Mouse (Mus musculus) spleen, postnatal 14 days (tissue): ENCODE results near the gene Topbp1.
A peak's percentile ranks its signal among the peaks of the same experiment; 100 is the strongest.
"Not testable (repeated sequence)": the region's sequence is repeated elsewhere in the genome, so short reads cannot be mapped to it uniquely, and the experiment has no call there.

Experiments used
- DNase-seq, 2 experiments: peaks; one replicate each; pipeline ENCODE4 v3.0.0; 2021 to 2022; ENCODE audit warnings: low spot score in 2 of 2

Topbp1 gene

DNA sequence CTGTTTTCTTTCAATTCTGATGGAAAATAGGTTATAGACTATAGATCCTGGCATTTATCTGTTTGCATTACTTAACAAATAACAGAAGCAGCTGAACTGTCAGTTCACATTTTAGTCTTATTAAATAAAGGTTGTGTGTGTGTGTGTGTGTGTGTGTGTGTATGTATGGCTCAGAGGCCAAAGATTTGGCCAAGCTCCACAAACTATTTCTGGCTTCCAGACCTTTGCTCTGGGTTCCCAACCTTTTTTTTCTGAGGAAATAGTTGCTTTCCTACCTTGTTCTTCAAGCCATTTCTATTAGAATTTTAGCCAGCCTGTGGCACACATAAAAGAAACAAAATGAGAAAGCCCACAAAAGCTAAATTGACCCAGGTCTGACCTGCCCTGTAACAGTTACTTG is 43.8 kb downstream of the Topbp1 start:
- DNase-seq, result no peak

DNA sequence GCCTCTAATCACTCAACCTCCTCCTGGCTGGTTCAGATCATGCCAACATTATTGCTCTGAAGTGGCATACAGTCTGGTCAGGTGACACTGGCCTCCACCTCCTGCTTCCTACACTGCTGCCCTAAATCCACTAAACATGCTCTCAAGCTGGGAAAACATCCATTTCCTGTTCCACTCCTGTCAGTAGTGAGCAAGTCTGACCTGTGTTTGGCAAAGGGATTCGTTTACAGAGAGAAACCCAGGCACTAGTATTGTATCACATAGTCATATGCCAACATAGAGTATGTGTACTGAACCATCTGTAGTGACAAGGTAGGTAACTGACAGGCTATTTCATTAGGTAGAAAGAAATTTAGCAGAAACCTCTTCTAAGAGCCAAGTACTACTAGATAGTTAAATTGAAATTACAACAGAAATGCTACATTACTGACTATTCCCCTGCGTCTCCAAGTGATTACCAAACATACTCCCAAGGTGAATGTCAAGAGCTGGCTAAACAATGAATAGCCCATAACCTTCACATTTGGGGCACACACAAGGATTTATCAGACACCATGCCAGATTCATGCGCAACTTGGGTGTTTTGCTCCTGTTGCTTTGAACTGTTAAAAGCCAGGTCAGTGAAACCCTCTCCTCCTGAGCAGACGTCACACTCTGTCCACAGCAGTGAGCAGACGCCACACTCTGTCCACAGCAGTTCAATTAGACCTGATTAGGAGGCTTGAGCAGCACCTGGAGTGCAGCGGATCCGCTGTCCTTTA is 48.7 kb downstream of the Topbp1 start:
- DNase-seq, result not testable (repeated sequence)

DNA sequence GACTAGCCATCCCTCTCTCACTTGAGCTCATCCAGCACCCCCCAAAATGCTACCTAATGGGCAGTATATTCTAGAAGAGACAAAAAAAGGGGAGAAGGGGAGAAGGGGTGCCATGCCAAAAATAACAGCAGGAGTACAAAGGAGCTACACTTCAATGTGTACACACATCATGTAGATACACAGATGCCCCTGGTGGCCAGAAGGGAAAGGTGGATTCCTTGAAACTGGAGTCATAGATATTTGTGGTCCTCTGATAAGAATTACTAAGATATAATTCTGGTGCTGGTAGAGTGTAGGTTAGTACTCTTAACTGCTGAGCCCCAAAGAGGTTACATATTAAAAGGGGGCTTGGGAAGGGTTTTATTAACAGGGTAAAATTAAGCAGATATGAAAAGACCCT is 52.9 kb downstream of the Topbp1 start:
- no peak for DNase-seq

DNA sequence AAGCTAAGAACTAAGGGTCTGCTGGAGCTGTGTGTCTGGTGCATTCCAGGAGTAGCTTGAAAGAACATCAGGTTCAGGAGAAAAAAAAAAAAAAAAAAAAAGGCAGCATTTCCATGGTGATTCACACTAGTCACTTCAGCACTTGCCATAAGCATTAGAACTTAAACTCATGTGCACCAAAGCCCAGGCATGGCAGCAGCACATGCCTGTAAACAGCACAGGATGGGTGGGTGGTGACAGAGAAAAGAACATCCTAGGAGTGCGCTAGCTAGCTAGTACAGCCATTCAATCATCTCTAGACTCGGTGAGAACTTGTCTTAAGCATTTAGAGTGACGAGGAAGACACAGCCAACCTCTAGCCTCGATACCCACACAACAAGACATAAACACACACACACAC is 53.5 kb downstream of the Topbp1 start:
- no peak for DNase-seq

DNA sequence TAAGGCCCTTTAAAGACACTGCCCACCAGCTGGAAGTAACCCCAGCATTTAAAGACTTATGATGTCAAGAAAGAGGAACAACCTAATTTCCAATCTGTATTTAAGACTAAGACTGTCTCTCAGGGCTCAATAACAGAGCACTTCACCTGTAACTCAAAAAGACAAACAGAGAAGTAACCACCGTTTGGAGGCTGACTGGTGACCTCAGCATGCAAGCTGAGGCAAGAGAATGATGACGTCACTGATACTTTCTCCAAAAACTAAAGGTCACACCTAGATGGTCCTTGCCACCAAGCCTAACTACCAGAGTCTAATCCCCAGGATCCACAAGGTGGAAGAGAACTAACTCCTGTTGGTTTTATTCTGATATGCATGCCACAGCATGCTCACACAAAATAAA is 55.6 kb downstream of the Topbp1 start:
- DNase-seq, result no peak

DNA sequence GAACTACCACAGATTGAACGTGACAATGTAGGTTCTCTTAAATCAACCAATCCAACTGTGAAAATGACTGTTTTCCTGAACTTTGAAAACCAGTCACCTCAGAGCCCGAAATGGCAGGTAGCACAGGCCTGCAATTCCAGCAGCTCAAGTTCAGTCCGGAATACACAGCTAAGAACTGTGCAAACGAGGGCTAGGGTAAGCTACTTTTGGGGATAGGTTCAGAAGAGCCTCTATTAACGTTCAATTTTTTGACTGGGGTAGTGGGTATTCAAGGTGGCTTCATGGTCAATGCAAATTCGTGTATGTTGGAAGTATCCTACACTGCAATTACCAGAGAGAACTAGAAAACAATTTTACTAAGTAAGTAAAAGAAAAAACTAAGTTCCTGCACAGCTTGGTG is 58.1 kb downstream of the Topbp1 start:
- DNase-seq, result no peak

DNA sequence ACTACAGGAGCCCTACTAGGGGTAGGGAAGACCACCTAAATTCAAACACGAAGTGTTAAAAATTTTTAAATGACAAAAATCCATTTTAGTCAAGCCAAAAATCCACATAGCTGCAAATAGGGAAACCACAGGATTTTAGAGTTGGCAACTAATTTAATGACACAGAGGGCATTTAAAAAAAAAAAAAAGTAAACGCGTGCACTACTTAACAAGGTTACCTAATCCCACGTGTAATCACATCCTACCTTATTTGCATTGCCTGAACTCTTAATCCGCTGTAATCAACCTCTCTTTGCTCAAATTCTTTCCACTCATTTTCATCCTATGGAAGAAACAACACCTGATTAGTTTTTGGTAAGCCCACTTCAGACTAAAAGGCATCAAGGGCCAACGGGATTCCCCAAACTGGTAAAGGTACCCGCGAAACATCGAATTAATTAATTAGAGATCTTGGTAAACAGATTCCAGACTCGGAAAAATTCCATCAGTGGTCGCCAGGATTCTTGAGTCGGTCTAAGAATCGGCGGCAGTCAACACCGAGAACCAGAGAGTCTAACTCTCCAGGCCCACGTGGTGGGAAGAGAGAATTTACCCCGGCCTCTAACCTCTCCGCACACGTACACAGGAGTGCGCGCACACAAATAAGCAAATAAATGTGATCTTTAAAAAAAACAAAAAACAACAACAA is 58.9 kb downstream of the Topbp1 start:
- DNase-seq, result no peak

DNA sequence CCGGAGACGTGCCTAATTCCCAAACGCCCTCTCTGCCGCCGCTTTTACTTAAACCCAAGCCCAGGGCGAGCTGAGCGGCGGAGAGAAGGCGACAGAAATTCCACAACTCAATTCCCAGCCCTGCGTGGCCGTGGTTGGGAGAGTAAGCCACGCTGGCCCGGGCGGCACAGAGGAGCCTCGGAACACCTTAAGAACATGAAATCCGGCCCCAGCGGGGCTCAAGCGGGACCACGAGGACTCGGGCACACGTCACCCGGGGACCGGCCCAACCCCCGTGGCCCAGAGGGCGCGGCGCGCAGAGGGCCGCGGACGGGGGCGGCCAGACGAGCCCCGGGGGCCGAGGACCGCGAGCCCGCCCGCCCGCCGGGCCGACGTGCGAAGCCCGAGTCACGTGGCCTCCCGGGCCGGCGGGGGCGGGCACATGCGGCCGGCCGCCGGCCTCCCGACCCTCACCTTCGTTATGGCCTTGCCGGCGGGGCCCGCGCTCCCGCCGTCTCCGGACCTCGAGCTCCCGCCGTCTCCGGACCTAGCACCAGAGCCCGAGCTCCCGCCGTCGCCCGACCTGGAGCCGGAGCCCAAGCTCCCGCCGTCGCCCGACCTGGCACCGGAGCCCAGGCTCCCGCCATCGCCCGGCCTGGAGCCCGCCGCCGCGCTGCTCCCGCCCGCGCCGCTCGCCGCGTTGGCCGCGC is 59.7 kb downstream of the Topbp1 start:
- DNase-seq, result peak in 1 of 2 experiments; percentile 55

DNA sequence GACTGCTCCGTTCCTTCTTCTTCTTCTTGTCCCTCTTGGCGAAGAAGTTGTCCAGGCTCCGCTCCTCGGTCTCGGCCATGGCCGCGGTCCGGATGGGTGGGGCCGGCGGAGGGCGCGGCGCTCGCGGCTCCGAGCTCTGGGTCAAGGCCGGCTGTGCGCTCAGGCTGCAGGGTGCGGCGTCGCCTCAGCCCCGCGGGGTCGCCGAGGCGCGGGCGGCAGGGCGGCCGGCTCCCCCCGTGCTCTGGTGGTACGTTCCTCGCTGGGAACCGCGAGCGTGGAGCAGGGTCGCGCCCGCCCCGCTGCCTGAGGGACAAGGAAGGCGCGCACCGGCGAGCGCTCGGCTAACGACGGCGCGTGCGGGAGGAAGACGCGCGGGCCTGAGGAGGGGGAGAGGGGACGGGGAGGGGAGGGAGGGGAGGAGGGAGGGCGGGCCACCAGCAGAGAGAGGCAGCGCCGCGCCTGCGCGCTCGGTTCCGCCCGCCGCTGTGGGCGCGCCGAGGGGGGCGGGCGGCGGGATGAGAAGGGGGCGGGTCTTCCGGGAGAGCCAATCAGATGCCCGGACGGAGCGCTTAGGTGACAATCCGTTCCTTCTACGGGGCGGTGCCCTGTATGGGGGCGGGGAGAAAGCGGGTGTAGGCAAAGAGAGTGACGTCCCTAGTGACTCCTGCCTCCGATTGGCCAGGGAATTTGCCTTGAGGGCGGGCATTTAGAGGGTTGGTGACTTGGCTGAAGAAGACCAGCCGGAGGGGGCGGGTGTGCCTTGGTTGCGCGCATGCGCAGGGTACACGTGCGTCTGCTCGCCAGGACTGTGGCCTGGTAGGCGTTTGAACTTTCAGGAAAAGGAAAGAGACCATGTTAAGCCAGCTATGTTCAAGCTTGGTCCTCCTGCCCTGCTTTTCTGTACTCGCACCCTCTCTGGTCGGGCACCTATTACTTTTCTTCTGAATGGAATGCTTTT is 60.6 kb downstream of the Topbp1 start, which contains the start of gene Cdv3:
Gene Cdv3 (minus strand): TSS at position 551 of the 958 bp plus-strand sequence.
- DNase-seq, result peak; percentile 97

DNA sequence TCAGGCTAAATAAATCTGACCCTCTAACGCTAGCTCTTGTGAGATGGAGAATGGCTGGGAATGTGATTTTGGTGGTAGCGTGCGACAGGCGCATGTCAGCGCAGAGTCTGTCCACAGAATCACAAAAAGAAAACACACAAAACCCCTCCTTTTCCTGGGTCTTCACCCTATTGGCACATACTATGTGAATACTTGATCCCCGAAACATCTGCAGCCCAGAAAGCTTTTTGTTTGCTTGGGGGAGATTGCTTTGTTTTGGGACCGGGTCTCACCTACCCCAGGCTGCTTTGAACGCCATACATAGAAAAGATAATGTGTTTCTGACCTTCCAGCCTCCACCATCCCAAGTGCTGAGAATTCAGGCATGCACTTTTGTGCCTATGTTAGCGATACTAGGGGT is 61.3 kb downstream of the Topbp1 start:
- DNase-seq, result no peak

DNA sequence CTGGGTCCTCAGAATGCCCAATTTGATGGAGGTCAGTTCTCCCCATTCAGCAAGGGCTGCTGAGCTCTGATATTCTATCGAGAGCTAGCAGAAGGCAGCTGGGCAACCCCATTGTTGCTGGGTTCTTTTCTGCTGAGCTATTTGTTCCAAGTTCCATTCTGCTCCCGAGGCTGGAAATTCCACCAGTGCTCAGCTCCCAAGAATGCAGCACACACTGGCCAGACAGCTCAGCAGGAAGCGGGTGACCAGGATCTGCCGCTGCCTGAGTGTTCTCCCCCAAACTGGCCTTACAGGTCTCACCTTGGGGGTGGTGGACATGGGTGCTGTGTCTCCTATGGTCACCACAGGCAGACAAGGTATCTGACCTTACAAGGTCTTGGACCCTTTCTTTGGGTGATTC is 64.9 kb downstream of the Topbp1 start:
- DNase-seq, result no peak

DNA sequence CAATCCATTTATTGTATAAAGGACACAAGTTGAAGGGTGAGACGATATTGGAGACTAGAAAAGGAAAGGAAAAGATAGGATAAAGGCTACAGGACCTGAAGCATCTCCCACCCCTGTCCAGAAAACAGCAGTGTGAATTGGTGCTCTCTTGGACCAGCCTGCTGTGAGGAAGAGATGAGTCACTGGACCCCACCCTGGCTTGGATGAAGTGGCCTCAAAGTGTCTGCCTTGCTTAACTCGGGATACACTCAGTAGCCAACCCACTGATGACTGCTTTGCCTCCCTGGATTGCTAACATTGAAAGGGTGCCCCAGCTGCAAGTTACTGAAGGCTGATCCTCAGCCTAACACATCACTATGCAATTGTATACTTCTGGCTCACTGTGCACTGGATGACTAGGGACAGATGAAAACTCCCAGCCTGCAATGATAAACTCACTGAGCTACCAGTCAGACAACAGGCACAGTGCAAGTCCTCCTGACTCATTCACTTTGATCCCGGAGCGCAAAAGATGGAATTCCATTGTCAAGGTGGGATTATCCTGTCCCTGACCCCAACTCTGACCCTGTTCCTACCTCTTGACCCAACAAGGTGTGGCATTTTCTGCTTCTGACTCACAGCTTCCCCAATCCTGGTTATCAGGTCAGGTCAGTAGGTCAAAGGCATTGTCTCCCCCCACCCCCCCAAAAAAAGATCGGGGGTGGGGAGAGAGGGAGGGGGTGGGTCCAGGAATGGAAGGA is 67.4 kb downstream of the Topbp1 start:
- DNase-seq, result no peak

DNA sequence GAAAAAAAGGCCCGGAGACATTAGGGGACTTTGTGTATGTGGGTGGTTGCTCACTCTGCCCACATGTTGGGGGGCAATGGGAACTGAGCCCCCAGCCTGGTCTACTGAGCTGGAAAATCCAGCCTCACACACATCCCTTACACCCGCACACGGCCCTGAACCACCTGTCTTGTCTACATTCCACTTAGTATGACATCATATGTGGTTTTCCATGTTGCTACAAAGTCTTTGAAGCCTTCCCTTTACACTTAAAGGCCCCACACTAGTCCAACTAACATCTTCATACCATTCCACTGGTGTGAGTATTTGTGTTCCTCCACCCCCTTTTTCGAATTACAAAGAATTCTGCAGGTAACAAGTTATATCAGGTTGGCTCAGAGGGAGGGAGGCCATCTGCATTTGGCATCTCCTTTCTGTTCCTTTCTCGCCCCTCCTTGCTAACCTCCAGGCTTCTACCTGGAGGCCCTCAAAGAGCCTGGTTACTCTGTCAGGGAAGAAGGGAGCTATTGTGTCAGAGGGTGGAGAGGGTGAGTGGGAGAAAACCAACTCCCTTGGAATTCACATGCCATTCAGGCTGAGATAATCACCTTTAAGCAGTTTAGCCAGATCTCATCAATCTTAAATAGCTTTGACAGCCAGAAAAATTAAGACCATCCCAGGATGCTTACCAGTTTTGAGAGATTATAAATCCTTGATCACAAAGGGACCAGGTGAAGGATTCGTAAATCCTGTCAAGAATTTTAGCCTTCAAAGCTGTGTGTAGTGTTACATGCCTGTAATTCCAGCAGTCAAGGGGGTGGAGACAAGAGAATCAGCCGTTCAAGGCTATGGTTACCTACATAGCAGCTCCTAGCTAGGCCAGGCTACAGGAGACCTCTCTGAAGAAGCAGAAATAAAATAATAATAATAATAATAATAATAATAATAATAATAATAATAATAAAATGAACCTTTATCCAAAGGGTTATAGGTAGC is 71.6 kb downstream of the Topbp1 start:
- no peak for DNase-seq

DNA sequence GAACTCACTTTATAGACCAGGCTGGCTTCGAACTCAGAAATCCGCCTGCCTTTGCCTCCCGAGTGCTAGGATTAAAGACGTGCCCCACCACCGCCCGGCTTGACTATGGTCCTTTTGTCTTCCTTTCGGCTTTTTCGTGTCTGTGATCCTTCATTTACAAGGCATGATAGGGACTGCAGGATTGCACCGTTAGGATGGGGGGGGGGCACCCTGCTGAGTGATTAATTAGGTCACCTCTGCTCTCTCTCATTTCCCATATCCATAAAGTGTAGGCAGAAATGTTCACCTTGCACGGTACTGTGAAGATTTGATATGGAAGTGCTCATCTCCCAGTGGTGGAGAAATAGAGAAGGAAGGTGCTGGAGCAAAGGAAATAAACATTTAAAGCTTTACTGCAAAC is 73.7 kb downstream of the Topbp1 start:
- no peak for DNase-seq

DNA sequence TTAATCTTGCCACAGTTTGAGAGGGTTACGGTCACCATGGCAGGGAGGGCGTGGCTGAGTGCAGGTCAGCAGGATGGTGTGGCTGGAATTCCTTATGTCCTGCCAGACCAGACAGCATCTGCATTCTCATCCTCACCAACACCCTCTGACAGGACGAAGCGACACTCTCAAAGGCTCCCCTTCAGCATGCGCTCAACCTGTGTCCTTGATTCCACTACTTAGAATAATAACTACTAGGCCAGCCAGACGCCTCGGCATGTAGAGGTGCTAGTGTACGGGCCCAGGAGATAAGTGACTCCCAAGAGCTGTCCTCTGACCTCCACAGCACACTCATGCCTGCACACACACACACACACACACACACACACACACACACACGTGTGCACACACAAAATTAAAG is 74.2 kb downstream of the Topbp1 start:
- DNase-seq, result no peak

DNA sequence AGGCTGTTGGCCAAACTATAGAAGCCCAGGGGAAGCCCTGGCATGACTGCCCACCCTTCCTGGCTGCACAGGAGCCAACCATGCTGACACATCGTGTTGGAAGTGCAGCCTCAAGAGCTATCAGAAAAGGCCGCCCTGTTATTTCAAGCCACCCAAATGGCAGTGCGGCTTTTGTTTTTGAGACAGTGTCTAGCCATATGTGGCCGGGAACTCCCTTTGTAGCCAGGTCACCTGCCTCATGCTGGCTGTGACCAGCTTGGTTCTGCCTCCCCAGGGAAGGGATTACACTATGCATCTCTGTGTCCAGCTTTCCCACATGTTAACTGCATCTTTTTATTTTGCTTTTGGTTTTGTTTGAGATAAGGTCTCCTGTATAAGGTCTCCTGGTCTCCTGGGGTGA is 75.6 kb downstream of the Topbp1 start:
- no peak for DNase-seq

DNA sequence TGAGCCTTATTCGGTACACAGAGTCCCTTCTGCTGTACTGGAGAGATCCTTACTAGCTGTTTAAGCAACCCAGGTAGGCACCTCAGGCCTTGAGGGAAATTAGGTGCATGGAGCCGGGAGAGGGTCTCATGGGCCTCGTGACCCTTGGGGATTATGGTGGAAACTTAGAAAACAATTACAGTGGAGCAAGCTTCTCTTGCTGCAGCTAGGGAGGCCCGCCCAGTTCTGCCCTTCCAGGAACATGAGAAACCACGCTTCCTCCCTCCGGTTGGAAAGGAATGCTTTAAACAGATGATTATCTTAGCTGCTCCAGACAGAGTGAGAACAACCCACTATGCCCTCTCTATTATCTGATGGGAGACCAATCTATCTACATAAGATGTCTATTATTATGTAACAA is 78.0 kb downstream of the Topbp1 start:
- DNase-seq, result no peak

DNA sequence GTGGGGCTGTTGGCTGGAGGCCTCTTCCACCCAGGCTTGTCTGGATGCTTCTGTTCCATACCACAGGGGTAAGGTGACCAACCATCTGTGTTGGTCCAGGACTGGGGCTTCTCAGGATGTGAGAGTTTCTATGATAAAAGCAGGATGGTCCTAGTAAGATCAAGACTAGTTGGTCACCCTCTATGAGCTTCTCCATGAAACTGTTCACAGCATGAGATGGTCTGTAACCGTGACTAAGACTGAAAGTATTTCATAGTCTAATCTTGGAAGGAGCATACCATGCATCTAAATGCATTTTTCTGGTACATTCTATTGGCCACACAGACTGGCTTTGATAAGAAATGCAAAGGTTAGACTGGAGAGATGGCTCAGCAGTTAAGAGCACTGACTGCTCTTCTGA is 78.6 kb downstream of the Topbp1 start:
- no peak for DNase-seq

DNA sequence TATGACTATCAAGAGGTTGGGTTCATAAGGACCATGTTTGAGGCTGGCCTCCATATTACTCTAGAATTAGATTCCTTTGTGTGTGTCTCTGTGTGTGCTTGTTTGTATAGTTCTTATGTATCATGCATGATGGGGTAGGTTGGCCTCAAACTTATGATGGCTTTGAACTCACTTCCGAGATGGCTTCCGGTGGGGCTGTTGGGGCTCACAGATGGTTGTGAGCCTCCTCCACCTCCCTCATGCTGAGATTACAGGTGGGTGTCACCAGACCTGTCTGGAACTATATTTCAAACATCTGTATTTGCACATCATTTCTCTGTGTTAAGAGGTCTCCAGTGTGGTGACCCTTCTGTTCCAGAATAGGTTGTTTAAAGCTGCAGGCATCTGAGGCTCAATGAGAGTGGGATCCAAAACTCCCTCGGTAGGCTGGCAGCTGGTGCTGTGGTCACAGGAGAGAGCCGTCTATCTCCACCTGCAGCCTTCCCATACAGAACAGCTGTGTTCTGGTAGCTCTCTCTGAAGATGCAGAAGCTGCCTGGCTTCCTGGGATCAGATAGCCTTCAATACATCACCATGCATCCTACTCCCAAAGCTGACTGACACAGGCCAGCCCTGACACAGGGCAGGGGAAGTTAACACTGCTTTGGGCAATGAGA is 79.3 kb downstream of the Topbp1 start:
- DNase-seq, result no peak
